Mouse (Mus musculus): ENCODE measurements around the gene Cacna1c.

DNA sequence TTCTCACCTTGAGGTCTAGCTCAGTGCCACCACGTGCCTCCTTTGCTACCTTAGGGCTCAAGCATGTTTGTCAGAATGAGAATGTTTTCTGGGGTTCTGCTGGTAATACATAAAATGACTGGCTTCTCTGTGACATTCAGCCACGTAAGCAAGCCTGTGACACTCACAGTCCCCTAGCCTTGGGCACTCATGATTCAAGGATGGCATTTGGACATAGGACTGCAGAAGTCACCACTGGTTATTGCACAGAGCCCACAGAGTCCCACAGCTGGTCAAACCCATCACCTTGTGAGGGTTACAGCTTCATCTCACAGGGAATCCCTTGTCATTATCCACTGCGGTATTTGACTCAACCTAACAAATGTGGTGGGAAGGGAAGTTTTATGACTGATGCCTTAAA, 408.3 kb downstream of the Cacna1c start:
- TF ChIP-seq CTCF (IDR thresholded peaks at IDR 0.05; ENCODE audit: borderline replicate concordance, insufficient read depth, low read depth, low read length): no peak
- no peak for TF ChIP-seq POLR2A (IDR thresholded peaks at IDR 0.05; ENCODE audit: borderline replicate concordance, insufficient read depth, low read length)
